Mouse (Mus musculus) layer of hippocampus, adult 8-10 months (tissue): ENCODE results near the gene Armc12. TPM values are rescaled to one million over a fixed set of nuclear protein-coding genes. Genes with fewer than 3 reads are reported as not detected.

Experiments
- DNase-seq, 2 experiments: peaks; one replicate each; pipeline ENCODE4 v3.0.0; 2022; ENCODE audit warnings: low spot score in 2 of 2
- total RNA-seq, 4 experiments: library from RNA; stranded (reverse); gene quantifications; 2 replicates each; pipeline ENCODE4 v1.2.4; 2022

The Armc12 gene
- total RNA-seq = not detected

- DNase-seq = no peak
These were observed at the start of gene Armc12 for GRCm38 (mm10) chr17:28530506-28530905. Gene Armc12 (plus strand): TSS chr17:28530806.

DNA sequence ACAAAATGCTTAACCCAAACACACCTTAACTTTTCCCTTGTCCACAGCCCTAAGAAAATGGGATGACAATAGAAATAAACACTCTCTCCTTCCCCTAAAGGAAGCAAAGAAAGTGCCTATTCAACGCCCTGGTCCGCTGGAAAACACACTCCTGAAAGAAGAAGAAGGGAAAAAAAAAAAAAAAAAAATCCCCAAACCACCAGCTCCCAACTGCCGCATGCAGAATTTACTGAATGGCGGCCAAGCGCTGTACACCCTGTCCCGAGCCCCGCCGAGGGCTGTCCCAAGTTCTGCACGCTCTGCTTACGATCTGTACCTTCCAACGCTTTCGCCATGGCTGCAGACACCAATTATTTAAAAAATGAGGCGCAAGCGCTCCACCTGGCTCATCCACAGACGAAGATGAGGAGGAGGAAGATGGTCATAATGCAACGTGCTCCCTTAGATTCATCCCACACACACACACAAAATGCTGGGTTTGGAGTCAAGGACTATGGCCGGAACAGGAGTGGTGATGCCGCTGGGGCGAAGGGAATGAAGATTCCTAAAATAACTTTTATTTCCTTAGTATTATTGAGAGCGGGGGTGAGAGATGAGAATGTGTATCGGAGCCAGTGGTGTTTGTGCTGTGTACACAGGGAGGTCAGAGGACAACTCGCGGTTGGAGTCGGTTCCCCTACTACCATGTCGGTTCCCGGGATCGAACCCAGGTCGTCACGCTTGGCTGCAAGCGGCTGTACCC, 45.7 kb upstream of the Armc12 start:
- peak in 1 of 2 experiments; percentile 14 for DNase-seq

GRCm38 (mm10) chr17:28485446-28485948, 45.1 kb upstream of the Armc12 start:
- no peak for DNase-seq

DNA sequence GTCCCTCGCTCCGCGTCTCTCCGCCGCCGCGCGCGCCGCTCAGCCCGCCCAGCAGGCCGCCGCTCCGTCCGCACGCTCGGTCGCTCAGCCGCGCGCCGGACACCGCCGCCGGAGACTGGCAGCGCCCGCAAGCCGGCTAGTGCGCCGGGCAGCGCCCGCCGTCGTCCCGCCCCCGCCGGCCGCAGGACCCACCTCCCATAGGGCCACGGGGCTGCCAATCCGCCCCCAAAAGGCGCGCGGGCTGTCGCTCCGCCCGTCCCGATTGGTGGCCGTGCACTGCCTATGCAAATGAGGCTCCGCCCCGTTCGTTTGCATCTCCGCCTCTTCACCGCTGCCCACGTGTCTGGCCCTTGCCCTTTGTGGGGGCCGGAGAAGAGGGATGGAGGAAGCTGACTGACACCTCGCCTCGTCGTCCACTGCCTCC, 44.6 kb upstream of the Armc12 start:
- DNase-seq = peak; percentile 93 to 96

- DNase-seq = no peak
These were observed 43.9 kb upstream of the Armc12 start for GRCm38 (mm10) chr17:28486720-28487119.

DNA sequence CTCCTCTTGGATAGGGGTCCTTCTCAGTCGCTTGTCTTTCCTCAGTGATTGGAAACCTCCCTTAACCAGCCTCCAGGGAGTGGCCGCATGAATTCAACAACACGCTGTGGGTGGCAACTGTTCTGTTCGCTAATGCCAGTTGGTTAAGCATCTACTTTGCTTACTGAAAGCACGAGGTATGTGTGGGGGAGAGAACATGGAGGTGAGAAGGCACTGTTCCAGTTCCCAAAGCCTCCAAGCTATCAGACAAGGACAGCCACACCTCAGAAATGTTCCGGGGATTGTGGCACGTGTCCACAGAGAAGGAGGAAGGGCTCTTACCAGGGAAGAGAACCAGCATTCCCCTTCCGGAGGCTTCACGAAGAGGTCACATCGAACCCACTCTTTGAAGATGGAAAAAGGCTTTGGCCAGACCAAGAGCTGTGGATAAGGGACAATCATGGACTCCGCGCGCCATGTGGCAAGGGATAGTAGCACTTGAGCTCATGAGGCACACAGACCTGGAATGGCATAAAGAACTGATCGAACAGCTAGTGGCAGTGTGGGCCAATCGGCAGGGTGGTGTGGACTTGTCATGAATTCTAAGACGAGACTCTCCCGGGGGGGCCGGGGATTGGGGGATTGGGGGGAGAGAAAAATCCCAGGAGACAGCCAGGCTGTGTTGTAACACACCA, 42.9 kb upstream of the Armc12 start:
- DNase-seq = no peak

DNA sequence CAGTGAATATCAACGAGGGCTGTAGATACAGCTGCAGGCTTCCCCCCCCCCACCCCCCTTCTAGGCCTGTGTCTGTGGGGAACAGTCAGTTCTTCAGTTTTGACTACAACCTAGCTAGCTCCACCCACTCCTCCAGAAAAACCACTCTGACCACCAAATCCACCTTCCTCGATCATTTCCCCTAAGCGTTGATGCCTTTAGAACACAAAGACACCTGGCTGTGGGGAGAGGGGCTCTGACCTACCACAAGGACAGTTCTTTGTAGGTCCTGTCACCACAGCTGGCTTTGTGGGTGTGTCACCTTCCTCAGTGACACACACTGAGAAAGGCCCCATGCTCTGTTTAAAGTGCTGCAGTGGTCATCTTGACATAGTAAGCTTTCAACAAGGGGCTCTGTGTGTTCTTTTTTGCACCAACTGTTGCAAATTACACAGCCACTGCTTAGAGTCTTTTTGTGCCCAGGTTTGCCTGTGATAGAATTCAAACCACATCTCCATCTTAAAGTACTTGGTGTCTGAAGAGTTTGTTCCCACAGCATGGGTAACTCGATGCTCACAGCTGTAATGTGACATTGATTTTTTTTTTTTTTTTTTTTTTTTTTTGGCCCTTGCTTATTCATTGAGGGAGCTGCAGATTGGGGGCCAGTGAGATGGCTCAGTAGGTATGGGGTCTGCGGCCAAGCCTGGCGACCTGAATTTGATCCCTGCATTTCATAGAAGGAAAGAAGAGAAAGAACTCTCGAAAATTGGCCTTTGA, 42.2 kb upstream of the Armc12 start:
- DNase-seq = no peak

- no peak for DNase-seq
These were observed 39.4 kb upstream of the Armc12 start for GRCm38 (mm10) chr17:28491035-28491770.

DNA sequence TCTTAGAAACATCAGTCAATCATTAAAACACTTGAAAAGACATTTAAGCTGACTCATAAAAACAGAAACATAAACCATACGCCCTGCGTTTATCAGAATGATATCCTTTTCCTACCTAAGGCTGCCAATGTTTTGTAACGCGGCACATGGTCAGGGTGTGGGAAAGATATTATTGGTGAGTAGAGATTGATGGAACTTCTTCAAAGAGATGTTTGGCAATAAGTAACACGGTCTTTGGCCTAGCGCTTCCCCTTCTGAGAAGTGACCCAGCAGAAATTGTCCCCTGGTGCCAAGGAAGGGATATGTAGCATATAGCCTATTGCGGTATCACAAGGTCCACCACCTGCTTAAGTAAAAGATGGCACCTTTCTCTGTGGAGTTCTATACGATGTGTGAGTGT, 34.8 kb upstream of the Armc12 start:
- DNase-seq = no peak

DNA sequence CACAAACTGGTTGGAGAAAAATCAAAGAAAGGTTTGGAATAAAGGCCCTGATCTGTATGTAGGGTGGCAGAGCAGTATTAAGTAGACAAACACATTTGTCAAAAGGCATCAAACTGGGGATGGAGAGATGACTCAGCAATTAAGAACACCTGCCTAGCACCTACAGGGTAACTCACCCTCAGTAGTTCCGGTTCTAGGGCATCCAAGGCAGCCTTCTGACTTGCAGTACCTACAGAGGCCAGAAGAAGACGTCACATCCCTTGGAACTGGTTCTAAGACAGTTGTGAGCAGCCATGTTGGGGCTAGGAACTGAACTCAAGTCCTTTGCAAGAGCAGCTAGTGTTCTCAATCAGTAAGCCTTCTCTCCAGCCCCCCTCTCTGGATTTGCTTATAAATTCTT, 31.4 kb upstream of the Armc12 start:
- no peak for DNase-seq

- DNase-seq = no peak
These were observed 30.1 kb upstream of the Armc12 start for GRCm38 (mm10) chr17:28500465-28500864.

- no peak for DNase-seq
These were observed 28.3 kb upstream of the Armc12 start for GRCm38 (mm10) chr17:28502196-28502821.

DNA sequence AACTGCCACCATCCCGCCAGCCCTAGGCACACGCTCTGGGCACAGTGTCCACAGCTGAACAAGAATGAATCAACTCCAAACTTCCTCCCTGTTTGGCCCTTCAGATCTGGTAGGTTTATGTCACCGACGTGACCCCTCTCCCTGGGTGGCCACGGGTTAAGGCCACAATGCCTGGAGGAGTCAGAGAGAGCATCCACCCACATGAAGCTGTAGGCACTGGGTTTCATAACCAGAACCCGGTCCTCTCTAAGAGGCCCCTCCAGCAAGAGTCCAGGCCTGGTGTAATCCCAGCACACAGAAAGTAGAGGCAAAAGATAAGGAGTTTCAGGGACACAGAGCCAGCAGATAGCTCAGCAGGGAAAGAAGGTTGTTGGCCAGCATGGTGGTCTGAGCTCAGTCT, 26.4 kb upstream of the Armc12 start:
- no peak for DNase-seq

DNA sequence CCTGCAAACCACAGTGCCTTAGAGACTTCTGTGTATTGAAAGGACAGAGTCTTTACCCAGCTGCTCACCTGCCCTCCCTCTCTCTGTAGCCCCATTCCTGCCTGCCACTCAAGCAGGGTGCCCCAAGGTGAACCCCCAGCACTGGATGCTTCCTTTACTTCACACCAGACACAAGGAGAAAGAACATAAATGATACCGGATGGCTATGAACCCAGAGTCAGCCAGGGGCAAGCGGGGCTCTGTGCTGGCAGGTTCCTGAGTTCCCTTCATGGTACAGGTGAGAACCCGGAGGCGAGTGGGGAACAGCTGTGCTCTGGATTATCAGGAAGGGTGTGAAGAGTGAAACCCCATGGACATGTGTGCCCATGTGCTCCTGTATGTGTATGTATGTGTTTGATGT, 25.0 kb upstream of the Armc12 start:
- no peak for DNase-seq

- no peak for DNase-seq
These were observed 23.7 kb upstream of the Armc12 start for GRCm38 (mm10) chr17:28506895-28507294.

GRCm38 (mm10) chr17:28507496-28507895, 23.1 kb upstream of the Armc12 start:
- DNase-seq = no peak

GRCm38 (mm10) chr17:28510445-28511342, 19.9 kb upstream of the Armc12 start:
- DNase-seq = no peak

GRCm38 (mm10) chr17:28511616-28512541, 18.7 kb upstream of the Armc12 start:
- DNase-seq = no peak

GRCm38 (mm10) chr17:28512696-28513095, 17.9 kb upstream of the Armc12 start:
- DNase-seq = no peak
